Mouse (Mus musculus): ENCODE results near the gene Secisbp2. TPM values are rescaled to one million over a fixed set of nuclear protein-coding genes. Genes with fewer than 3 reads are reported as not detected.

Gene Secisbp2
- 10 to 100 TPM; 11.1 to 11.7 TPM for total RNA-seq (2021)
- long read RNA-seq, experiment 1, transcript Secisbp2-201 (17 exons, 3,328 nt) = major isoform, 19 of 24 reads
- long read RNA-seq, experiment 1, partial matches to known transcripts = 0 of 24 reads
- long read RNA-seq, experiment 1, other reads (novel, unspliced or antisense) = 5 of 24 reads
- long read RNA-seq, experiment 2, transcript Secisbp2-201 (17 exons, 3,328 nt) = major isoform, 14 of 20 reads
- long read RNA-seq, experiment 2, partial matches to known transcripts = 2 of 20 reads
- long read RNA-seq, experiment 2, other reads (novel, unspliced or antisense) = 4 of 20 reads

GRCm38 (mm10) chr13:51651408-51652064 is at the start of gene Secisbp2:
Secisbp2 (plus strand) TSS chr13:51651697.
- intact Hi-C loops (cut with DNase I) = loop anchor here (5.0 to 10.0 kb wide), 2 partner anchors 166 to 573 kb away; no protein-coding TSS in a partner anchor
- Histone ChIP-seq H3K27ac (peak within 1 kb of the TSS; percentile 96), H3K4me3 (peak within 1 kb of the TSS; percentile 78)
- peak; percentile 100 for TF ChIP-seq CTCF (IDR thresholded peaks at IDR 0.05)
- peak; percentile 97 for DNase-seq

- no peak overlapping the region for H3K27ac ChIP-seq
- no peak for DNase-seq
- peak overlapping the region; percentile 58 for H3K4me3 ChIP-seq
- intact Hi-C loops (cut with DNase I) = no loop called here
- no peak for TF ChIP-seq CTCF (IDR thresholded peaks at IDR 0.05)
Measured at GRCm38 (mm10) chr13:51602764-51603163, 48.7 kb upstream of the Secisbp2 start.

GRCm38 (mm10) chr13:51603221-51603893 is 48.1 kb upstream of the Secisbp2 start:
- DNase-seq = no peak
- peak overlapping the region; percentile 58 for H3K4me3 ChIP-seq
- TF ChIP-seq CTCF (IDR thresholded peaks at IDR 0.05) = no peak

GRCm38 (mm10) chr13:51603894-51604244 is 47.6 kb upstream of the Secisbp2 start:
- no peak for TF ChIP-seq CTCF (IDR thresholded peaks at IDR 0.05)
- intact Hi-C loops (cut with DNase I) = no loop called here
- H3K4me3 ChIP-seq = no peak overlapping the region

More at GRCm38 (mm10) chr13:51603221-51603893, 48.1 kb upstream of the Secisbp2 start:
- no peak overlapping the region for H3K27ac ChIP-seq
- intact Hi-C loops (cut with DNase I) = no loop called here

GRCm38 (mm10) chr13:51609231-51609630 is 42.3 kb upstream of the Secisbp2 start:
- Histone ChIP-seq H3K27ac (no peak overlapping the region), H3K4me3 (no peak overlapping the region)
- DNase-seq = no peak
- intact Hi-C loops (cut with DNase I) = no loop called here
- TF ChIP-seq CTCF (IDR thresholded peaks at IDR 0.05) = no peak; the same call in 1 of the 2 replicates

More at GRCm38 (mm10) chr13:51603894-51604244, 47.6 kb upstream of the Secisbp2 start:
- DNase-seq = no peak
- H3K27ac ChIP-seq = no peak overlapping the region

- intact Hi-C loops (cut with DNase I) = no loop called here
- DNase-seq = no peak
- H3K27ac ChIP-seq = no peak overlapping the region
- no peak for TF ChIP-seq CTCF (IDR thresholded peaks at IDR 0.05)
- H3K4me3 ChIP-seq = no peak overlapping the region
Measured at GRCm38 (mm10) chr13:51611060-51611459, 40.4 kb upstream of the Secisbp2 start.

GRCm38 (mm10) chr13:51611500-51611899 is 40.0 kb upstream of the Secisbp2 start:
- intact Hi-C loops (cut with DNase I) = no loop called here
- TF ChIP-seq CTCF (IDR thresholded peaks at IDR 0.05) = no peak
- Histone ChIP-seq H3K27ac (no peak overlapping the region), H3K4me3 (no peak overlapping the region)
- no peak for DNase-seq

- Histone ChIP-seq H3K27ac (no peak overlapping the region), H3K4me3 (no peak overlapping the region)
- intact Hi-C loops (cut with DNase I) = loop anchor here (5.0 kb wide), 1 partner anchor 669 kb away; no protein-coding TSS in a partner anchor
- TF ChIP-seq CTCF (IDR thresholded peaks at IDR 0.05) = no peak
- no peak for DNase-seq
Measured at GRCm38 (mm10) chr13:51615815-51616214, 35.7 kb upstream of the Secisbp2 start.

- DNase-seq = no peak
- intact Hi-C loops (cut with DNase I) = loop anchor here (5.0 kb wide), 1 partner anchor 669 kb away; no protein-coding TSS in a partner anchor
- TF ChIP-seq CTCF (IDR thresholded peaks at IDR 0.05) = no peak
- Histone ChIP-seq H3K27ac (no peak overlapping the region), H3K4me3 (no peak overlapping the region)
Measured at GRCm38 (mm10) chr13:51616417-51617044, 35.0 kb upstream of the Secisbp2 start.

GRCm38 (mm10) chr13:51617306-51617705 is 34.2 kb upstream of the Secisbp2 start:
- DNase-seq = no peak
- H3K4me3 ChIP-seq = no peak overlapping the region
- no peak overlapping the region for H3K27ac ChIP-seq
- intact Hi-C loops (cut with DNase I) = loop anchor here (5.0 kb wide), 1 partner anchor 670 kb away; no protein-coding TSS in a partner anchor
- no peak for TF ChIP-seq CTCF (IDR thresholded peaks at IDR 0.05)

- intact Hi-C loops (cut with DNase I) = loop anchor here (5.0 kb wide), 1 partner anchor 671 kb away; no protein-coding TSS in a partner anchor
- DNase-seq = peak; percentile 51
- TF ChIP-seq CTCF (IDR thresholded peaks at IDR 0.05) = peak; percentile 88
- Histone ChIP-seq H3K4me3 (no peak overlapping the region), H3K27ac (no peak overlapping the region)
Measured at GRCm38 (mm10) chr13:51617861-51618260, 33.6 kb upstream of the Secisbp2 start.

- intact Hi-C loops (cut with DNase I) = loop anchor here (5.0 kb wide), 1 partner anchor 671 kb away; no protein-coding TSS in a partner anchor
- TF ChIP-seq CTCF (IDR thresholded peaks at IDR 0.05) = no peak
Measured at GRCm38 (mm10) chr13:51618602-51619001, 32.9 kb upstream of the Secisbp2 start.

More at GRCm38 (mm10) chr13:51618602-51619001, 32.9 kb upstream of the Secisbp2 start:
- Histone ChIP-seq H3K4me3 (no peak overlapping the region), H3K27ac (no peak overlapping the region)
- DNase-seq = no peak
